Mouse (Mus musculus) layer of hippocampus, adult 2 months (tissue): ENCODE measurements around the gene Rfxank. TPM values are rescaled to one million over a fixed set of nuclear protein-coding genes. Genes with fewer than 3 reads are reported as not detected.

Experiments
- DNase-seq, 2 experiments: peaks; one replicate each; pipeline ENCODE4 v3.0.0; 2022; ENCODE audit warnings: low spot score in 2 of 2
- H3K27ac ChIP-seq: fragments of 200-600 bp; 2 replicates; pipeline ENCODE4 v1.8.1; 2022
- H3K4me3 ChIP-seq: fragments of 200-600 bp; 2 replicates; pipeline ENCODE4 v1.8.1; 2022; ENCODE audit warnings: mild to moderate bottlenecking
- CTCF ChIP-seq: fragments of 200-600 bp; conservative IDR thresholded peaks from 2 replicates; pipeline ENCODE4 v1.8.1; 2022; ENCODE audit warnings: antibody characterized with exemption, mild to moderate bottlenecking, moderate library complexity
- total RNA-seq, 2 experiments: library from RNA; stranded (reverse); gene quantifications; 2 replicates each; pipeline ENCODE4 v1.2.3; 2021

Rfxank gene
- total RNA-seq, 2 experiments from 2014 or later, result 14.2 to 15.7 TPM

- H3K27ac ChIP-seq, result no peak overlapping the region
- DNase-seq, result no peak
- no peak overlapping the region for H3K4me3 ChIP-seq
- no peak for TF ChIP-seq CTCF
Measured at GRCm38 (mm10) chr8:70134931-70135330, 4.0 kb downstream of the Rfxank start.

- no peak for TF ChIP-seq CTCF
- no peak overlapping the region for H3K27ac ChIP-seq
- H3K4me3 ChIP-seq, result no peak overlapping the region
- no peak for DNase-seq
Measured at GRCm38 (mm10) chr8:70134086-70134485, 4.9 kb downstream of the Rfxank start.

GRCm38 (mm10) chr8:70131166-70131883, 7.6 kb downstream of the Rfxank start, which contains the start of gene Nr2c2ap:
Nr2c2ap (plus strand) TSS chr8:70131333.
- peak; percentile 50 for TF ChIP-seq CTCF
- H3K4me3 ChIP-seq, result peak within 1 kb of the TSS; percentile 77
- DNase-seq, result peak; percentile 73 to 83
- peak within 1 kb of the TSS; percentile 90 for H3K27ac ChIP-seq

GRCm38 (mm10) chr8:70130066-70130465, 8.9 kb downstream of the Rfxank start:
- DNase-seq, result no peak
- Histone ChIP-seq H3K4me3 (no peak overlapping the region), H3K27ac (peak overlapping the region; percentile 90)
- no peak for TF ChIP-seq CTCF

GRCm38 (mm10) chr8:70129309-70129952, 9.5 kb downstream of the Rfxank start:
- peak; percentile 73 to 86 for DNase-seq
- Histone ChIP-seq H3K4me3 (no peak overlapping the region), H3K27ac (peak overlapping the region; percentile 90)
- no peak for TF ChIP-seq CTCF

GRCm38 (mm10) chr8:70128435-70128834, 10.5 kb downstream of the Rfxank start:
- H3K4me3 ChIP-seq, result no peak overlapping the region
- TF ChIP-seq CTCF, result no peak
- peak; percentile 64 to 67 for DNase-seq
- H3K27ac ChIP-seq, result peak overlapping the region; percentile 90

GRCm38 (mm10) chr8:70124992-70125391, 14.0 kb downstream of the Rfxank start:
- Histone ChIP-seq H3K27ac (no peak overlapping the region), H3K4me3 (no peak overlapping the region)
- TF ChIP-seq CTCF, result no peak
- DNase-seq, result no peak

GRCm38 (mm10) chr8:70122863-70123262, 16.1 kb downstream of the Rfxank start:
- TF ChIP-seq CTCF, result peak; percentile 84
- no peak overlapping the region for H3K27ac ChIP-seq
- DNase-seq, result no peak
- no peak overlapping the region for H3K4me3 ChIP-seq

GRCm38 (mm10) chr8:70120667-70121066, 18.3 kb downstream of the Rfxank start, which contains the start of gene Ncan:
Ncan (minus strand) TSS chr8:70120873.
- Histone ChIP-seq H3K27ac (peak within 1 kb of the TSS; percentile 92), H3K4me3 (peak within 1 kb of the TSS; percentile 71)
- TF ChIP-seq CTCF, result no peak
- DNase-seq, result peak; percentile 88 to 94

GRCm38 (mm10) chr8:70118726-70119700, 19.9 kb downstream of the Rfxank start:
- H3K4me3 ChIP-seq, result peak overlapping the region; percentile 71
- H3K27ac ChIP-seq, result peak overlapping the region; percentile 92
- DNase-seq, result peak; percentile 56 to 79
- peak; percentile 55 for TF ChIP-seq CTCF

GRCm38 (mm10) chr8:70117611-70118010, 21.3 kb downstream of the Rfxank start:
- no peak for TF ChIP-seq CTCF
- peak overlapping the region; percentile 6; the same call in 1 of the 2 replicates for H3K4me3 ChIP-seq
- DNase-seq, result no peak
- no peak overlapping the region; the same call in 1 of the 2 replicates for H3K27ac ChIP-seq

GRCm38 (mm10) chr8:70114892-70115291, 24.1 kb downstream of the Rfxank start:
- TF ChIP-seq CTCF, result no peak
- DNase-seq, result no peak
- no peak overlapping the region for H3K27ac ChIP-seq
- no peak overlapping the region for H3K4me3 ChIP-seq
